Mouse (Mus musculus) liver, embryonic 16.5 days (tissue): ENCODE measurements around the gene Dlgap4. TPM values are rescaled to one million over a fixed set of nuclear protein-coding genes. Genes with fewer than 3 reads are reported as not detected.

ENCODE experiments used
- ATAC-seq: fragments of 200-750 bp; cut with Nextera tagmentation; 2 replicates; pipeline ENCODE4 v1.8.0; 2017; ENCODE audit warnings: low read depth, mild to moderate bottlenecking, moderate number of reproducible peaks, moderate library complexity
- H3K27ac ChIP-seq: fragments of 300-500 bp; sonication (generic); 2 replicates; pipeline ENCODE4 v1.5.1; 2014; ENCODE audit warnings: mild to moderate bottlenecking, low read length
- H3K27me3 ChIP-seq: fragments of 300-500 bp; sonication (generic); 2 replicates; pipeline ENCODE4 v1.6.1; 2014; ENCODE audit warnings: low read depth, low read length, mixed read lengths; ENCODE audit not compliant: control insufficient read depth, insufficient read depth
- H3K36me3 ChIP-seq: fragments of 300-500 bp; sonication (generic); 2 replicates; pipeline ENCODE4 v1.6.1; 2014; ENCODE audit warnings: mild to moderate bottlenecking; ENCODE audit not compliant: control insufficient read depth, insufficient read depth
- H3K4me1 ChIP-seq: fragments of 300-500 bp; sonication (generic); 2 replicates; pipeline ENCODE4 v1.6.1; 2014; ENCODE audit warnings: low read depth, low read length, mixed read lengths; ENCODE audit not compliant: control insufficient read depth
- H3K4me2 ChIP-seq: fragments of 300-500 bp; sonication (generic); 2 replicates; pipeline ENCODE4 v1.6.1; 2014; ENCODE audit warnings: low read depth, low read length, mixed read lengths
- H3K4me3 ChIP-seq: fragments of 300-500 bp; sonication (generic); 2 replicates; pipeline ENCODE4 v1.5.1; 2014; ENCODE audit warnings: low read depth, mild to moderate bottlenecking, low read length
- H3K9ac ChIP-seq: fragments of 300-500 bp; sonication (generic); 2 replicates; pipeline ENCODE4 v1.6.1; 2014; ENCODE audit warnings: low read depth, low read length
- H3K9me3 ChIP-seq: fragments of 300-500 bp; sonication (generic); replicated peaks from 2 replicates; pipeline ENCODE4 v1.6.1; 2016; ENCODE audit warnings: low read length; ENCODE audit not compliant: control insufficient read depth
- WGBS: fragments of 180-500 bp; shearing (Covaris S2); extraction: QIAGEN DNeasy Blood & Tissue Kit; methylation state at CpG from one replicate; pipeline ENCODE4 v1.1.7; 2014; ENCODE audit not compliant: insufficient replicate concordance; 5-methylcytosine and 5-hydroxymethylcytosine counted together
- polyA plus RNA-seq: library from polyadenylated mRNA; unstranded; fragments of >200 nt; fragmentation: Nextera tagmentation; extraction: Ambion mirVana; gene quantifications from 2 replicates; pipeline ENCODE4 v1.2.1, GENCODE M21; 2015

The Dlgap4 gene
- polyA plus RNA-seq = 9.9 and 10.1 TPM in 2 replicates

DNA sequence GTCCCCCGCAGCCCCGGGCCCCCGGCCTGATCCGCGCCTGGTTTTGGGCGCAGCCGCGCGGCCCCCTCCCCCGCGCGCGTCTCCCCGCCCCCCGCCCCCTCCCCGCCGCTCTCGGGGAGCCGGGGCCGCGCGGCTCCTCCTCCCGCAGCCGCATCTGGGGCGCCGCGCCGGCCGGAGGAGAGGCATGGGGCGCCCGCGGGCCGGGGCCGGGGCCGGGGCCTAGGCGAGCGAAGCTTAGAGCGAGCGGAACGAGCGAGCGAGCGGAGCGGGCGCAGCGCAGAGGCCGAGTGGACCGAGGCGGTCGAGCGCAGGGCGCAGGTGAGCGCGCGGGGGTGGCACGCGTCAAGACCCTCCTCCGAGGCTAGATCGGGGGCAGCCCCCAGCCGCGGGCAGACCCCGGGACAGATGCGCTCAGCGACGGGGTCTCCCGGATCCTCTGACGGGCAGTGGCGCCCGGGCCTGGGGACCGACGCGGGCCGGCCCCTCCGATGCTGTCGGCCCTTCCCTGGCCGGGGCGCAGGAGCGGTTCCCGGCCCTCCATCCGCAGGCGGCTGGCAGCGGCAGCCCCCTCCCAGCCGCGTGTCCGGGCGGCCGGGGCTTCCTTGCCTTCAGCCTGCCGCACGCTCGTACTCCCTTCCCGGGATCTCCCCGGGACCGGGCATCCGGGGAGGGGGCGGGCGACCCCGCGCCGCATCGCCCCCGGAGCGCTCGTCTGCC lies at the start of gene Dlgap4:
Dlgap4 (plus strand) TSS at position 165 of the 717 bp plus-strand sequence.
- no peak within 1 kb of the TSS for H3K27ac ChIP-seq
- WGBS = under 1% methylated on average over 67 of the region's 103 CpGs
- H3K4me1 ChIP-seq = no peaks in the 10 kb centered on the region; the same call in 1 of the 2 replicates
- H3K27me3 ChIP-seq = peaks cover 68% of the 10 kb centered on the region
- no peaks in the 10 kb centered on the region for H3K36me3 ChIP-seq
- peak within 1 kb of the TSS; percentile 61 for H3K4me2 ChIP-seq
- no peak within 1 kb of the TSS for H3K9ac ChIP-seq
- no peak for ATAC-seq
- peak within 1 kb of the TSS; percentile 47 for H3K4me3 ChIP-seq
- H3K9me3 ChIP-seq = no peaks in the 10 kb centered on the region

DNA sequence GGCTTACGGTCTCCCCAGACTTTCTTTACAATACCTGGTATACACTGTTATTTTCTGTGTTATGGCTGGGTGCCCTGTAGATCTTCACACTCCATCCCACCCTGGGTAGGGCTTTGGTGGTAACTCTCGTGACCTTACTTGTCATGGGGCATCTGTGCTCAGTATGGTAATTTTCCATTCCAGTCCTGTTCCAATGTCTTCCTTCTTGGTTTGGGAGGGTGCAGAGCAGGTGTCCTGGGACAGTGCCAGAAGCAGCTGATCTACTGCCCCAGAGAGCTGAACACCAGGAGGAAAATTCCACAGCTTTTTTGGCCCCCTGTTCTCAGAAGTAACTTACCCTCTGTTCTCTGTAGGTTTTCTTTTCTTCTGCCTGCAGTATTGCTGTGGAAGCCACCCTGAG lies 47.0 kb upstream of the Dlgap4 start:
- no peak for ATAC-seq
- WGBS = 74% methylated on average over 2 of the region's 2 CpGs
- peaks cover 13% of the 10 kb centered on the region for H3K36me3 ChIP-seq
- H3K9ac ChIP-seq = no peak overlapping the region
- no peak overlapping the region for H3K4me2 ChIP-seq
- H3K27me3 ChIP-seq = no peaks in the 10 kb centered on the region
- no peak overlapping the region for H3K4me3 ChIP-seq
- peaks cover 4% of the 10 kb centered on the region for H3K4me1 ChIP-seq
- H3K9me3 ChIP-seq = no peaks in the 10 kb centered on the region
- no peak overlapping the region for H3K27ac ChIP-seq

DNA sequence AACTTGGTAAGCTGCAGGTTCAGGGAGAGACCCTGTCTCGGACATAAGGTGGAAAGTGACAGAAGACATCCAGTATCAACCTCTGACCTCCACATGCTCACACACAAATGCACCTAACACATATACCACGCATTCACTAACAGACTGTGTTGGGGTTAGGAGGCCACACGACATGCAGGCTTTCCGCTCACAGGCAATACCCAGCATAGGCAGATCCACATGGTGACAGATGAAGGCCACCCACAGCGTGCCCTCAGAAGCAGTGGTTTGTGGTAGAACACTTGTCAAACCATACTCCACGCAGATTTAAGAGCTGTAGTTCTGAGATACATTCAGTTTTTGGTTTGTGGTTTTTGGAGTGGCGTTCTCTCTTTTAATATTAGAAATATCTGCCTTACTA lies 44.9 kb upstream of the Dlgap4 start:
- H3K27me3 ChIP-seq = no peaks in the 10 kb centered on the region
- no peak overlapping the region for H3K27ac ChIP-seq
- H3K4me2 ChIP-seq = no peak overlapping the region
- 73% methylated on average over 7 of the region's 7 CpGs for WGBS
- no peaks in the 10 kb centered on the region for H3K9me3 ChIP-seq
- H3K36me3 ChIP-seq = peaks cover 13% of the 10 kb centered on the region
- no peak for ATAC-seq
- H3K4me3 ChIP-seq = no peak overlapping the region
- no peak overlapping the region for H3K9ac ChIP-seq
- no peaks in the 10 kb centered on the region for H3K4me1 ChIP-seq

DNA sequence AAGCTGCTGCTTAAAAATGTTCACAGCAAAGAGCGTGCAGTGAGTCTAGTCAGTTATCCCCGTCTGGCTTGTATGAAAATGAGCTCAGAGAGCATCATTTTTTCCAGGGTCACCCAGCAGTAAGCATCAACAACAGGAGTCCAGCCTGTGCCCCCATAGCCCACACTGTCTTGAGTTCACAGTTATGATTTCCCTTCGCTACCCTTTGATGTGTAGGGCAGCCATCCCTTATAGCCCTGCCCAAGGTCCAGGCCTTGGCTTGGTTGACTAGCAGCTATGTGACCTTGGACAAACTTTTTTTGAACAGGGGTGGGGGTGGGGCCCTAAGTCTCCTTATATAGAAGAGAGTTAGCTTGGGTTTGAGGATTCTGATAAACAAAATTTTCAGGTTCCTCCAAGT lies 44.2 kb upstream of the Dlgap4 start:
- Histone ChIP-seq H3K36me3 (peaks cover 13% of the 10 kb centered on the region), H3K4me1 (no peaks in the 10 kb centered on the region), H3K9me3 (no peaks in the 10 kb centered on the region), H3K27ac (no peak overlapping the region), H3K4me3 (no peak overlapping the region), H3K9ac (no peak overlapping the region), H3K4me2 (no peak overlapping the region), H3K27me3 (no peaks in the 10 kb centered on the region)
- no peak for ATAC-seq
- 72% methylated on average over 3 of the region's 3 CpGs for WGBS

DNA sequence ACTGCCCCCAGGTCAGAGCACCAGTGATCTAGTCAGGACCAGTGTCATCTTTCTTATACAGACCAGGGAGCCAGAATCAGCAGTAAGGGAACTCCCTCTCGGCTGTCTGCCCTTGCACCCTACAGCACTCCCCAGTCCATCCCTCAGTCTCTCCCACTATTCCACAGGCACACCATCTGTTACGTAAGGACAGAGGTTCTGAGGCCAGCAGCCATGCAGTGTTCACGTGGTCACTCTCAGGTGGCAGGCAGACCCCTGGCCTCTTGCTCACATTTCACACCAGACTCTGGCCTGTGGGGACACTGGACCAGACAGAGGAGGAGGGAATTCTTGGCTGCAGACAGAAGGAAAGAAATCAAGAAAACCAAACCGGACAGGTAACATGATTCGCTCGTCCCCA lies 42.0 kb upstream of the Dlgap4 start:
- H3K4me1 ChIP-seq = no peaks in the 10 kb centered on the region
- H3K27me3 ChIP-seq = no peaks in the 10 kb centered on the region
- H3K4me2 ChIP-seq = no peak overlapping the region
- no peak overlapping the region for H3K9ac ChIP-seq
- H3K9me3 ChIP-seq = no peaks in the 10 kb centered on the region
- H3K27ac ChIP-seq = no peak overlapping the region
- no peak for ATAC-seq
- H3K4me3 ChIP-seq = no peak overlapping the region
- H3K36me3 ChIP-seq = peaks cover 13% of the 10 kb centered on the region
- 63% methylated on average over 6 of the region's 6 CpGs for WGBS

DNA sequence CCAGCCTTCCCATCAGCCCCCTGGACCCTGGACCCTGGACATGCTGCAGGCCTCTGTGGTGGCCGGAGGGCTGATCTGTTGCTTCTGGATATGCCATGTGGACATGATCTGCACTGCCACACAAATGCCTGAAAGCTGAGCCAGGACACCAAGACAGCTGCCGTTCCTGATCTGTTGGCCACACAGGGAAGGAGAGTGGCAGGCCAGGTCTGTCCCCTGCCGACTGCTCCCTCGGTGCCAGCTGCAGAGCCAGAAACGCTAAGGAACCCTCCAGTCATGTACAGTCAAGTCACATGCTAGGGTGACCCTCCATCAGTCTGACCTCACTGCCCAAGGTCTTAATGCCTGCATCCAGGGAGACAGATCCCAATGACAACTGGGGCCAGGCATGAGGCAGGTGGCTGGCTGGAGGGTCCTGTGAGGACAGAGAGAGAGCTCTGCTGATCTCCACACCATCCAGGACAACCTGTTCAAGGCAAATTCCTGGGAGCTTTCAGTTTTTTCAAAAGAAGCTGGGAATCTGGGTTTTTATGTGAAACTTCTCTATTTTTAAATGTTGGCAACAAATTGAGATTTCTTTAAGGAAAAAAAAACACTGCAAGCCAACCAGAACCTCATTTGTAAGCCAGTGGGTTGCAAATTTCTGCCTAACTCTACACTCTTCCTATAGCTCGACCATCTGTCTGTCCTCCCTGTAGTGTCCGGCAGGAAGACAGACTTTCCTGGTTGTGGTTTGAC lies 36.5 kb upstream of the Dlgap4 start:
- Histone ChIP-seq H3K27ac (no peak overlapping the region), H3K4me1 (no peaks in the 10 kb centered on the region), H3K4me3 (no peak overlapping the region), H3K36me3 (no peaks in the 10 kb centered on the region), H3K9me3 (no peaks in the 10 kb centered on the region), H3K9ac (no peak overlapping the region), H3K27me3 (no peaks in the 10 kb centered on the region), H3K4me2 (no peak overlapping the region)
- ATAC-seq = no peak
- 58% methylated on average over 7 of the region's 7 CpGs for WGBS

DNA sequence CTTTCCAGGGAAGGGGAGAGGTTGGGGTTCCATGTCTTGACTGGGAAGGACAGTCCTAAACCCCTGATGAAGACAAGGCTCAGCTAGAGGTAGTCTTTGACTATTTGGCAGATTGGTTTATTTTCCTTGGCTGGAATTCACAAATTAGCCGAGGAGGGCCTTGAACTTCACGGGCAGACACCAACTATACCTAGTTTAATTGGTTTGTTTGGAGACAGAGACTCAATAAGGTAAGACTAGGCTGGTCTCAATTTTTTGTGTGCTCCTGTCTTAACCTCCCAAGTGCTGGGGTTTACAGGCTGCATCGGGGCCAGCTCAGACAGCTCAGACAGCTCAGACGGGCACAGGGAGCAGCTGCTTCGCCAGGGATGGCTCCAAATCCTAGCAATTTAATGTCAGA lies 33.0 kb upstream of the Dlgap4 start:
- no peak overlapping the region for H3K9ac ChIP-seq
- 54% methylated on average over 5 of the region's 5 CpGs for WGBS
- H3K27ac ChIP-seq = no peak overlapping the region
- no peak for ATAC-seq
- H3K4me1 ChIP-seq = no peaks in the 10 kb centered on the region
- H3K27me3 ChIP-seq = no peaks in the 10 kb centered on the region
- H3K36me3 ChIP-seq = no peaks in the 10 kb centered on the region
- no peaks in the 10 kb centered on the region for H3K9me3 ChIP-seq
- no peak overlapping the region for H3K4me2 ChIP-seq
- no peak overlapping the region for H3K4me3 ChIP-seq

DNA sequence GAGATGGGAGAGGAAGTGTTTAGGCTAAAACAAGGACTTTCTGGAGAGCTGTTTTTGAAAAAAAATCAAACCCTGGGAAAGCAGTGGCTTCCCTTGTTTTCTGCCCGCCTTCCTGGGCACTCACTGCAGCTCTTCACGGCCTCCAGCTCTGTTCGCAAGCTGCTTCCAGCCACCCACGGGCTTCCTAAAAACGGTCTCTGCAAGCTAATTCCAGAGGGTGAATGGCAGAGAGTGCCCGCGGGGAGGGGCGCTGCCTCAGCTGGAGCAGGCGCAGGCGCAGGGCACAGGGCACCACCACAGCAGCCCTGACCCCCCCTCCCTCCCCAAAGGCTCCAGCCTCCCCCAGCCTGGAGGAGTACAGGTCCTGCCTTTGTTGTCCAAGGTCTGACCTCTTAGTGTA lies 32.3 kb upstream of the Dlgap4 start:
- no peak overlapping the region for H3K27ac ChIP-seq
- H3K4me1 ChIP-seq = no peaks in the 10 kb centered on the region
- 45% methylated on average over 10 of the region's 10 CpGs for WGBS
- no peaks in the 10 kb centered on the region for H3K27me3 ChIP-seq
- ATAC-seq = no peak
- H3K36me3 ChIP-seq = no peaks in the 10 kb centered on the region
- H3K9me3 ChIP-seq = no peaks in the 10 kb centered on the region
- H3K9ac ChIP-seq = no peak overlapping the region
- no peak overlapping the region for H3K4me2 ChIP-seq
- H3K4me3 ChIP-seq = no peak overlapping the region

DNA sequence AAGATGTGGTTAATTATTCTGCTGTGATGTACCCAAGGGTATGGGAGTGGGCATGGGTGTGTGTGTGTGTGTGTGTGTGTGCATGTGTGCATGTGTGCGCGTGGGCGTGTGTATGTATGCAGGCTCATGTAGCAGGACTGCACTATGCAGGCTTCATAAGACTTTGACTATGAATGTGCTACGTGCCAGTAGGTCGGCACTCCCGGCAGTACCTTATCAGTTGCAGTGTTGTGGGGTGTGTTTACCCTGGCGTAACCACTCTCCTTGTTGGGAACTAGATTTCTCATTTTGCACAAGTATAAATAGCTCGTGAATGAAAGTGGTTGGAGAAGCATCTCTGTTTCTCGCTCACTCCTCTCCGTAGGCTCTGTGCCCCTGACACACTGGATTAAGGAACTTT lies 30.6 kb upstream of the Dlgap4 start:
- no peaks in the 10 kb centered on the region for H3K36me3 ChIP-seq
- ATAC-seq = no peak
- no peaks in the 10 kb centered on the region for H3K4me1 ChIP-seq
- H3K4me2 ChIP-seq = no peak overlapping the region
- H3K4me3 ChIP-seq = no peak overlapping the region
- no peak overlapping the region for H3K27ac ChIP-seq
- H3K9me3 ChIP-seq = no peaks in the 10 kb centered on the region
- no peak overlapping the region for H3K9ac ChIP-seq
- 57% methylated on average over 10 of the region's 10 CpGs for WGBS
- no peaks in the 10 kb centered on the region for H3K27me3 ChIP-seq
